Mouse (Mus musculus): ENCODE measurements around the gene Acot1.

DNA sequence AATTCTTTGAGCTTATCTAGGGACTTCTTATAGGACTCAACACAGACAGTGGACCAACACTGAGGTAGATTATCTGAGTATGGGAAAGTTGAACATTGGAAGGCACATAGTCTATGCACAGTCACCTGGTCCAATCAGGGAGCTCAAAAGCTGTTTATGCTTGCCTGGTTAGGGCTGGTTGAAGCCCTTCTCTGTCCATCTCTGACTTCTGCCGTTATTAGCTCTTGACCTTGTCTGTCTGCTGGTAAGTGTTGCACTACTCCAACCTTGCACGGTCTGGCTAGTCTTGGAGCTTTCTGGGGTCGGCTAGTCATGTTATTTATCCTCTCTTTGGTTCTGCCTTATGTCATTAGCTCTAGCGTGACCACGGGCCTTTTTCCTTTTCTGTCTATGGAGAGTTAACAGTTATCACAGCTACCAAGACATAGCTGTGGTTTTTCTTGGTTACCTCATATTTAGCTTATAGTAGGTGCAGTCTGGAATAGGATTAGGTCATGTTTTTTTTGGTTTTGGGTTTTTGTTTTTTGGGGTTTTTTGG, 42.7 kb downstream of the Acot1 start, which contains the start of gene Acot3:
- no peak for TF ChIP-seq CTCF (IDR thresholded peaks at IDR 0.05; ENCODE audit: low read depth)
- no peak for TF ChIP-seq EP300 (IDR thresholded peaks at IDR 0.05; ENCODE audit: low read depth)

All from heart, postnatal 0 days (tissue).